Mouse (Mus musculus): ENCODE results near the gene Nanog.

- no peak for TF ChIP-seq CTCF (IDR thresholded peaks at IDR 0.05; ENCODE audit: extremely low read depth, insufficient read depth, low read length)
- no peak for TF ChIP-seq POLR2A (IDR thresholded peaks at IDR 0.05; ENCODE audit: extremely low read depth, insufficient read depth, low read length)
Observed at GRCm38 (mm10) chr6:122663596-122664206, 43.6 kb upstream of the Nanog start.
